Mouse (Mus musculus) bone marrow, adult 2 months (tissue): ENCODE data around the gene Lrrc8d.

Experiments
- CTCF ChIP-seq: fragments of 200-500 bp; IDR thresholded peaks from 2 replicates; pipeline ENCODE4 v1.5.1; 2011; ENCODE audit warnings: low read length, control low read depth; ENCODE audit not compliant: control insufficient read depth, insufficient read depth
- POLR2A ChIP-seq: fragments of 200-500 bp; IDR thresholded peaks from 2 replicates; pipeline ENCODE4 v1.6.1; 2011; ENCODE audit warnings: low read depth, mild to moderate bottlenecking, control low read depth, low read length, borderline replicate concordance; ENCODE audit not compliant: control insufficient read depth

- TF ChIP-seq POLR2A (no peak), CTCF (no peak)
Measured at GRCm38 (mm10) chr5:105853271-105853670, 153.5 kb downstream of the Lrrc8d start.
